ENCODE assay signal across 1 mouse cellular context in the genomic region with DNA sequence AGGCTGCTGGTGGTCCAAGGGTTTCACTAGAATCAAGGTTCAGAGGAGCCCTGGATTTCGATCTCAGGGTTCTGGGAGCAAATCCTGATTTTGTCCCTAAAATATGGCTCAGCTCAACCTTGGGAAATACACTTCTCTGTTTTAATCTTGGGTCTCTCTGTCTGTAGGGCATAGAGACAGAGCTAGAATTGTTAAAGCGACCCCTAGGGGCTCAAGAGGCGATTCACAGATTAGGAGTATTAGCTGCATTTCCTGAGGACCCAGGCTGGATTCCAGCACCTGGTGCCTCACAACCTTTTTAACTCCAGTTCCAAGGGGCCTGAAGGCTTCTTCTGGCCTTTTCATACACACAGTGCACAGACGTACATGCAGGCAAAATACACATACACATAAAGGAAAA.
TF ChIP-seq lines count a peak whose summit lies in the region.

No protein-coding gene starts in this region.

TF ChIP-seq in ES-E14, 5 proteins besides CTCF, POLR2A, EP300 and RAD21:
- no peak for TF ChIP-seq MAFK (IDR thresholded peaks at IDR 0.05; ENCODE audit: insufficient read depth, low read depth, low read length)
